Mouse (Mus musculus): ENCODE data around the gene Rsbn1l. TPM values are rescaled to one million over a fixed set of nuclear protein-coding genes. Genes with fewer than 3 reads are reported as not detected.

Rsbn1l gene
- polyA plus RNA-seq, 1 experiment = 1.2 TPM

- H3K4me3 ChIP-seq (replicated peaks) = peak overlapping the region; percentile 87
- no peaks in the 10 kb centered on the region for H3K9me3 ChIP-seq (ENCODE audit: control insufficient read depth, low read length)
- H3K36me3 ChIP-seq (ENCODE audit: control insufficient read depth) = peaks cover 45% of the 10 kb centered on the region
- TF ChIP-seq TAL1 (IDR thresholded peaks at IDR 0.05; ENCODE audit: low read length) = no peak
- no peak for TF ChIP-seq GATA1 (IDR thresholded peaks at IDR 0.05; ENCODE audit: low read length)
- peaks cover 49% of the 10 kb centered on the region for H3K4me1 ChIP-seq (ENCODE audit: control insufficient read depth)
- no peaks in the 10 kb centered on the region for H3K27me3 ChIP-seq (ENCODE audit: control insufficient read depth)
Observed at GRCm38 (mm10) chr5:20884036-20884620, 72.1 kb downstream of the Rsbn1l start.

- H3K27me3 ChIP-seq (ENCODE audit: control insufficient read depth) = no peaks in the 10 kb centered on the region
- H3K4me1 ChIP-seq (ENCODE audit: control insufficient read depth) = peaks cover 55% of the 10 kb centered on the region
- peak within 1 kb of the TSS; percentile 87 for H3K4me3 ChIP-seq (replicated peaks)
- no peaks in the 10 kb centered on the region for H3K9me3 ChIP-seq (ENCODE audit: control insufficient read depth, low read length)
- peaks cover 30% of the 10 kb centered on the region for H3K36me3 ChIP-seq (ENCODE audit: control insufficient read depth)
- TF ChIP-seq TAL1 (IDR thresholded peaks at IDR 0.05; ENCODE audit: low read length) (no peak), GATA1 (IDR thresholded peaks at IDR 0.05; ENCODE audit: low read length) (no peak)
Observed at GRCm38 (mm10) chr5:20881915-20882800, 74.0 kb downstream of the Rsbn1l start, which contains the start of the genes Phtf2 and Tmem60. Phtf2 (minus strand) TSS chr5:20882124. Tmem60 (plus strand) TSS chr5:20882191.

GRCm38 (mm10) chr5:20880797-20881775 is 75.1 kb downstream of the Rsbn1l start:
- no peaks in the 10 kb centered on the region for H3K9me3 ChIP-seq (ENCODE audit: control insufficient read depth, low read length)
- no peaks in the 10 kb centered on the region for H3K27me3 ChIP-seq (ENCODE audit: control insufficient read depth)
- TF ChIP-seq GATA1 (IDR thresholded peaks at IDR 0.05; ENCODE audit: low read length) = no peak
- TF ChIP-seq TAL1 (IDR thresholded peaks at IDR 0.05; ENCODE audit: low read length) = no peak
- peak overlapping the region; percentile 87 for H3K4me3 ChIP-seq (replicated peaks)
- peaks cover 54% of the 10 kb centered on the region for H3K4me1 ChIP-seq (ENCODE audit: control insufficient read depth)
- peaks cover 19% of the 10 kb centered on the region for H3K36me3 ChIP-seq (ENCODE audit: control insufficient read depth)

GRCm38 (mm10) chr5:20880386-20880785 is 75.8 kb downstream of the Rsbn1l start:
- Histone ChIP-seq H3K36me3 (ENCODE audit: control insufficient read depth) (peaks cover 14% of the 10 kb centered on the region), H3K4me1 (ENCODE audit: control insufficient read depth) (peaks cover 54% of the 10 kb centered on the region)
- TF ChIP-seq TAL1 (IDR thresholded peaks at IDR 0.05; ENCODE audit: low read length) = no peak
- no peak for TF ChIP-seq GATA1 (IDR thresholded peaks at IDR 0.05; ENCODE audit: low read length)

GRCm38 (mm10) chr5:20876934-20877426 is 79.2 kb downstream of the Rsbn1l start:
- Histone ChIP-seq H3K4me1 (ENCODE audit: control insufficient read depth) (peaks cover 44% of the 10 kb centered on the region), H3K36me3 (ENCODE audit: control insufficient read depth) (peaks cover 2% of the 10 kb centered on the region; the same call in 1 of the 2 replicates), H3K27me3 (ENCODE audit: control insufficient read depth) (no peaks in the 10 kb centered on the region), H3K4me3 (replicated peaks) (no peak overlapping the region), H3K9me3 (ENCODE audit: control insufficient read depth, low read length) (no peaks in the 10 kb centered on the region)
- TF ChIP-seq GATA1 (IDR thresholded peaks at IDR 0.05; ENCODE audit: low read length) (no peak), TAL1 (IDR thresholded peaks at IDR 0.05; ENCODE audit: low read length) (no peak)

More at GRCm38 (mm10) chr5:20880386-20880785, 75.8 kb downstream of the Rsbn1l start:
- no peaks in the 10 kb centered on the region for H3K27me3 ChIP-seq (ENCODE audit: control insufficient read depth)
- H3K4me3 ChIP-seq (replicated peaks) = peak overlapping the region; percentile 87
- no peaks in the 10 kb centered on the region for H3K9me3 ChIP-seq (ENCODE audit: control insufficient read depth, low read length)

- no peaks in the 10 kb centered on the region for H3K27me3 ChIP-seq (ENCODE audit: control insufficient read depth)
- peaks cover 2% of the 10 kb centered on the region; the same call in 1 of the 2 replicates for H3K36me3 ChIP-seq (ENCODE audit: control insufficient read depth)
- no peaks in the 10 kb centered on the region for H3K9me3 ChIP-seq (ENCODE audit: control insufficient read depth, low read length)
- TF ChIP-seq GATA1 (IDR thresholded peaks at IDR 0.05; ENCODE audit: low read length) = no peak
- no peak for TF ChIP-seq TAL1 (IDR thresholded peaks at IDR 0.05; ENCODE audit: low read length)
- H3K4me3 ChIP-seq (replicated peaks) = no peak overlapping the region
- peaks cover 23% of the 10 kb centered on the region for H3K4me1 ChIP-seq (ENCODE audit: control insufficient read depth)
Observed at GRCm38 (mm10) chr5:20873146-20873545, 83.1 kb downstream of the Rsbn1l start.

- TF ChIP-seq TAL1 (IDR thresholded peaks at IDR 0.05; ENCODE audit: low read length) (no peak), GATA1 (IDR thresholded peaks at IDR 0.05; ENCODE audit: low read length) (no peak)
- no peak overlapping the region for H3K4me3 ChIP-seq (replicated peaks)
- H3K36me3 ChIP-seq (ENCODE audit: control insufficient read depth) = peaks cover 4% of the 10 kb centered on the region
- H3K27me3 ChIP-seq (ENCODE audit: control insufficient read depth) = no peaks in the 10 kb centered on the region
- H3K4me1 ChIP-seq (ENCODE audit: control insufficient read depth) = peaks cover 3% of the 10 kb centered on the region; the same call in 1 of the 2 replicates
- H3K9me3 ChIP-seq (ENCODE audit: control insufficient read depth, low read length) = no peaks in the 10 kb centered on the region
Observed at GRCm38 (mm10) chr5:20865193-20865755, 90.9 kb downstream of the Rsbn1l start.
